Mouse (Mus musculus) hindbrain, embryonic 16.5 days (tissue): ENCODE results near the gene Otud7b. TPM values are rescaled to one million over a fixed set of nuclear protein-coding genes. Genes with fewer than 3 reads are reported as not detected.

Experiments used
- ATAC-seq: fragments of 200-750 bp; cut with Nextera tagmentation; 2 replicates; pipeline ENCODE4 v1.8.0; 2017; ENCODE audit warnings: moderate TSS enrichment, moderate library complexity
- H3K27ac ChIP-seq: fragments of 300-500 bp; sonication (generic); 2 replicates; pipeline ENCODE4 v1.5.1; 2014; ENCODE audit warnings: low read depth, mild to moderate bottlenecking, control low read depth, low read length, moderate library complexity
- H3K27me3 ChIP-seq: fragments of 300-500 bp; sonication (generic); replicated peaks from 2 replicates; pipeline ENCODE4 v1.6.1; 2014; ENCODE audit warnings: low read length; ENCODE audit not compliant: control insufficient read depth, insufficient read depth
- H3K36me3 ChIP-seq: fragments of 300-500 bp; sonication (generic); 2 replicates; pipeline ENCODE4 v1.6.1; 2014; ENCODE audit warnings: mild to moderate bottlenecking, low read length, moderate library complexity, mixed read lengths; ENCODE audit not compliant: control insufficient read depth, insufficient read depth
- H3K4me1 ChIP-seq: fragments of 300-500 bp; sonication (generic); 2 replicates; pipeline ENCODE4 v1.6.1; 2014; ENCODE audit warnings: low read depth, low read length; ENCODE audit not compliant: control insufficient read depth, insufficient read depth
- H3K4me2 ChIP-seq: fragments of 300-500 bp; sonication (generic); 2 replicates; pipeline ENCODE4 v1.6.1; 2014; ENCODE audit warnings: mild to moderate bottlenecking, low read length, control low read depth, moderate library complexity
- H3K4me3 ChIP-seq: fragments of 300-500 bp; sonication (generic); 2 replicates; pipeline ENCODE4 v1.5.1; 2014; ENCODE audit warnings: mild to moderate bottlenecking, low read length, control low read depth, moderate library complexity
- H3K9ac ChIP-seq: fragments of 300-500 bp; sonication (generic); 2 replicates; pipeline ENCODE4 v1.6.1; 2014; ENCODE audit warnings: low read depth, mild to moderate bottlenecking, control low read depth, low read length, moderate library complexity
- H3K9me3 ChIP-seq: fragments of 300-500 bp; sonication (generic); 2 replicates; pipeline ENCODE4 v1.6.1; 2014; ENCODE audit warnings: mild to moderate bottlenecking, low read length, moderate library complexity; ENCODE audit not compliant: control insufficient read depth
- WGBS: fragments of 180-500 bp; shearing (Covaris S2); extraction: QIAGEN DNeasy Blood & Tissue Kit; methylation state at CpG from one replicate; pipeline ENCODE4 v1.1.7; 2014; 5-methylcytosine and 5-hydroxymethylcytosine counted together
- polyA plus RNA-seq: library from polyadenylated mRNA; unstranded; fragments of >200 nt; fragmentation: Nextera tagmentation; extraction: Ambion mirVana; gene quantifications from 2 replicates; pipeline ENCODE4 v1.2.1, GENCODE M21; 2015

The Otud7b gene
- 6.5 and 8.7 TPM in 2 replicates for polyA plus RNA-seq

GRCm38 (mm10) chr3:96104261-96105065 lies at the start of gene Otud7b:
TSS of gene Otud7b (plus strand) at chr3:96104527.
- Histone ChIP-seq H3K9me3 (no peaks in the 10 kb centered on the region), H3K4me2 (peak within 1 kb of the TSS; percentile 79), H3K27me3 (no peaks in the 10 kb centered on the region), H3K4me1 (peaks cover 14% of the 10 kb centered on the region), H3K4me3 (peak within 1 kb of the TSS; percentile 87), H3K27ac (peak within 1 kb of the TSS; percentile 82), H3K36me3 (no peaks in the 10 kb centered on the region), H3K9ac (peak within 1 kb of the TSS; percentile 95)
- under 1% methylated on average over 47 of the region's 84 CpGs for WGBS
- ATAC-seq, result peak; percentile 90

- Histone ChIP-seq H3K9ac (no peak overlapping the region), H3K4me3 (no peak overlapping the region), H3K4me1 (peaks cover 9% of the 10 kb centered on the region), H3K4me2 (no peak overlapping the region), H3K27me3 (no peaks in the 10 kb centered on the region), H3K36me3 (peaks cover 5% of the 10 kb centered on the region), H3K9me3 (no peaks in the 10 kb centered on the region), H3K27ac (no peak overlapping the region)
- ATAC-seq, result no peak
- WGBS, result 85% methylated on average over 6 of the region's 6 CpGs
These were observed 49.0 kb upstream of the Otud7b start for GRCm38 (mm10) chr3:96055294-96055693.

GRCm38 (mm10) chr3:96056031-96056430 lies 48.3 kb upstream of the Otud7b start:
- H3K4me3 ChIP-seq, result no peak overlapping the region
- H3K27ac ChIP-seq, result no peak overlapping the region
- no peak for ATAC-seq
- no peak overlapping the region for H3K4me2 ChIP-seq
- no peaks in the 10 kb centered on the region for H3K27me3 ChIP-seq
- peaks cover 5% of the 10 kb centered on the region for H3K36me3 ChIP-seq
- 84% methylated on average over 4 of the region's 4 CpGs for WGBS
- peaks cover 9% of the 10 kb centered on the region for H3K4me1 ChIP-seq
- H3K9me3 ChIP-seq, result no peaks in the 10 kb centered on the region
- H3K9ac ChIP-seq, result no peak overlapping the region

- no peaks in the 10 kb centered on the region for H3K27me3 ChIP-seq
- peak overlapping the region; percentile 86 for H3K27ac ChIP-seq
- peak overlapping the region; percentile 87 for H3K4me2 ChIP-seq
- H3K4me3 ChIP-seq, result peak overlapping the region; percentile 54
- under 1% methylated on average over 26 of the region's 26 CpGs for WGBS
- H3K36me3 ChIP-seq, result peaks cover 3% of the 10 kb centered on the region
- H3K4me1 ChIP-seq, result peaks cover 9% of the 10 kb centered on the region
- H3K9me3 ChIP-seq, result no peaks in the 10 kb centered on the region
- ATAC-seq, result peak; percentile 98
- H3K9ac ChIP-seq, result peak overlapping the region; percentile 74
These were observed 46.6 kb upstream of the Otud7b start for GRCm38 (mm10) chr3:96057747-96058204.

GRCm38 (mm10) chr3:96058231-96058896 lies 46.0 kb upstream of the Otud7b start, which contains the start of gene Vps45:
TSS of gene Vps45 (minus strand) at chr3:96058466.
- Histone ChIP-seq H3K4me3 (peak within 1 kb of the TSS; percentile 54), H3K36me3 (no peaks in the 10 kb centered on the region), H3K27ac (peak within 1 kb of the TSS; percentile 86), H3K4me2 (peak within 1 kb of the TSS; percentile 87), H3K27me3 (no peaks in the 10 kb centered on the region), H3K4me1 (peaks cover 9% of the 10 kb centered on the region), H3K9me3 (no peaks in the 10 kb centered on the region), H3K9ac (peak within 1 kb of the TSS; percentile 74)
- WGBS, result 2% methylated on average over 18 of the region's 18 CpGs
- peak; percentile 79 for ATAC-seq

GRCm38 (mm10) chr3:96060146-96060545 lies 44.2 kb upstream of the Otud7b start:
- WGBS, result 83% methylated on average over 1 of the region's 1 CpGs
- H3K4me3 ChIP-seq, result no peak overlapping the region
- H3K4me2 ChIP-seq, result no peak overlapping the region
- H3K36me3 ChIP-seq, result no peaks in the 10 kb centered on the region
- ATAC-seq, result no peak
- no peaks in the 10 kb centered on the region for H3K9me3 ChIP-seq
- no peak overlapping the region for H3K27ac ChIP-seq
- peaks cover 9% of the 10 kb centered on the region for H3K4me1 ChIP-seq
- no peak overlapping the region for H3K9ac ChIP-seq
- H3K27me3 ChIP-seq, result no peaks in the 10 kb centered on the region

- Histone ChIP-seq H3K36me3 (no peaks in the 10 kb centered on the region), H3K4me3 (no peak overlapping the region), H3K9ac (no peak overlapping the region), H3K27me3 (no peaks in the 10 kb centered on the region), H3K4me2 (no peak overlapping the region), H3K9me3 (no peaks in the 10 kb centered on the region), H3K27ac (no peak overlapping the region), H3K4me1 (peaks cover 3% of the 10 kb centered on the region; the same call in 1 of the 2 replicates)
- WGBS, result 88% methylated on average over 2 of the region's 2 CpGs
- ATAC-seq, result no peak
These were observed 41.0 kb upstream of the Otud7b start for GRCm38 (mm10) chr3:96063299-96063698.

- no peak for ATAC-seq
- 91% methylated on average over 3 of the region's 3 CpGs for WGBS
- Histone ChIP-seq H3K4me2 (no peak overlapping the region), H3K27ac (no peak overlapping the region), H3K4me1 (no peaks in the 10 kb centered on the region), H3K4me3 (no peak overlapping the region), H3K27me3 (no peaks in the 10 kb centered on the region), H3K9ac (no peak overlapping the region), H3K9me3 (no peaks in the 10 kb centered on the region), H3K36me3 (no peaks in the 10 kb centered on the region)
These were observed 40.1 kb upstream of the Otud7b start for GRCm38 (mm10) chr3:96064217-96064616.

GRCm38 (mm10) chr3:96065147-96065546 lies 39.2 kb upstream of the Otud7b start:
- Histone ChIP-seq H3K4me2 (no peak overlapping the region), H3K36me3 (no peaks in the 10 kb centered on the region), H3K4me1 (no peaks in the 10 kb centered on the region), H3K27ac (no peak overlapping the region), H3K27me3 (no peaks in the 10 kb centered on the region), H3K4me3 (no peak overlapping the region), H3K9me3 (no peaks in the 10 kb centered on the region), H3K9ac (no peak overlapping the region)
- no peak for ATAC-seq
- 59% methylated on average over 4 of the region's 4 CpGs for WGBS
